Mouse (Mus musculus): ENCODE measurements around the gene Cited2. TPM values are rescaled to one million over a fixed set of nuclear protein-coding genes. Genes with fewer than 3 reads are reported as not detected.

Cited2 gene
- total RNA-seq (2021), result 100 to 1,000 TPM; 145 to 155 TPM
- long read RNA-seq, experiment 1, transcript Cited2-201 (2 exons, 1,979 nt), result major isoform, 104 of 142 reads
- long read RNA-seq, experiment 1, transcript Cited2-203 (1 exons, 2,411 nt), result minor isoform, 36 of 142 reads
- long read RNA-seq, experiment 1, partial matches to known transcripts, result 0 of 142 reads
- long read RNA-seq, experiment 1, other reads (novel, unspliced or antisense), result 2 of 142 reads
- long read RNA-seq, experiment 2, transcript Cited2-201 (2 exons, 1,979 nt), result major isoform, 108 of 188 reads
- long read RNA-seq, experiment 2, transcript Cited2-203 (1 exons, 2,411 nt), result minor isoform, 78 of 188 reads
- long read RNA-seq, experiment 2, partial matches to known transcripts, result 0 of 188 reads
- long read RNA-seq, experiment 2, other reads (novel, unspliced or antisense), result 2 of 188 reads

DNA sequence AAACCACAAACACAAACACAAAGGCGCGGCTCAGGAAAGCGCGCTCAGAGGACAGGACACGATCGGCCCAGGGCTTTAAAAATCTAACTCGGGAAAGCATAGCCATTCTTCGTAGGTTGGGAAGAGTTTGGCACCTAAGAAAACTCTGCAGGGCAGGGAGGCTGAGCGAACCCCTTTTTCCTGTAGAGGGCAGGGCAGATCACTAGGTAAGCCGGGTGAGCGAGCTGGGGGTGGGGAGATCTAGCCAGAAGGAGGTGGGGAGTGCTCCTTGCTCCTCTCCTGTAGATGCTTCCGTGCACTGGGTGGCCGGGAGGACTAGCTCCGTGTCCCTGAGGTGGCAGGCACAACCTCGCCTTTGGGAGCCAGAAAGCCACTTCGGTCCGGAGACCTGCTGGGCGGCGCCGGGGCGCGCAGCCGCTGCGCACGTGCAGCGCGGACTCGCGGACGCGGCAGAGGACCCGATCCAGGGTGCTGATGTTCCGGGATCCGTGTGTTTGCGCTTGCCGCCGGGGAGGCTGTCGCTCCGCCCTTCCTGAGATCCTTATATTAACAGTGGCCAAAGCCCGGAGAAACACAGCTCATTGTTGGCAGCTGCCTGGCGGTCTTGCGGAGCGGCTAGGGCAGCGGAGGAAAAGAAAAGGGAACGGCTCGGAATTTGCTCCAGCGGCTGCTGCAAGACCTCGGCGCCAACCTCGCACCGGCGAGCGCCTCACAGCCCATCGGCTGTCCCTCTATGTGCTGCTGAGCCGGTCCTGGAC, at the start of gene Cited2:
TSS of gene Cited2 (plus strand) at position 566 of the 758 bp plus-strand sequence.
- peak; percentile 96 for DNase-seq (ENCODE audit: low spot score in 2 of 2)

DNA sequence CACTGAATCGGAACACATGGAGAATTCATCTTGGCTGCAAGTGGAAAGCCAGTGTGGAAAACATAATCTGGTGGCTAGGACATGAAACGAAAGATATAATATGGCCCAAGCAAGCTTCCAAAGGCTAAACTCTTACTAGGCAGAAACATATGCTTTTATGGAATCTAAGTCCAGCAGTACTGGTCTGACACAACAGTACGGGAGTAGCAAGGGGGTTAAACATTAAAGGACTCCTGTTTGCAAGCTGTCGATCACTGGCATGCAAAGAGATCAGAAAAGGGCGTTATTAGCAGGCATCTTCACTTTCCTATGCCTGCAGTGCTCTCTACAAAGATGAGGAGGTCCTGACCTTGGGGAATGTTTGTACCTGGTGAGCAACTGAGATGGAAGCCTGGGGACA, 48.6 kb upstream of the Cited2 start:
- no peak for DNase-seq (ENCODE audit: low spot score in 2 of 2)

DNA sequence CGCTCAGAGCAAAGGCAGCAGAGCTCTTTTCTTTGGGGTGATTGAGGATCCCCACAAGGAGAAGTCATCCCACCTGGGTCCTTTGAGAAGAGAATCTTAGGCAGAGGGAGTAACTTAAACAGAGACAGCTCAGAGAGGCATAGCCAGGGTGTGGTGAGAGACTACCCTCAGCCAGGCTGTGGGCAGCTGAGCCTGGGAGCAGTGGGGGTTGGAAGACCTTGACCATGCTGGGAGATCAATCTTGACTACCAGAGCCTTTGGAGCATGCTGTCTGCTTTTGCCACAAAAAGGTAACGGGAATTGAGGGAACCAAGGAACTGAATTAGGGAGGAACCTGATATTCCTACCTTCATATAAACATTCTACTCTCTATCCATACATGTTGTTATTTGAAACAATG, 48.1 kb upstream of the Cited2 start:
- no peak for DNase-seq (ENCODE audit: low spot score in 2 of 2)

DNA sequence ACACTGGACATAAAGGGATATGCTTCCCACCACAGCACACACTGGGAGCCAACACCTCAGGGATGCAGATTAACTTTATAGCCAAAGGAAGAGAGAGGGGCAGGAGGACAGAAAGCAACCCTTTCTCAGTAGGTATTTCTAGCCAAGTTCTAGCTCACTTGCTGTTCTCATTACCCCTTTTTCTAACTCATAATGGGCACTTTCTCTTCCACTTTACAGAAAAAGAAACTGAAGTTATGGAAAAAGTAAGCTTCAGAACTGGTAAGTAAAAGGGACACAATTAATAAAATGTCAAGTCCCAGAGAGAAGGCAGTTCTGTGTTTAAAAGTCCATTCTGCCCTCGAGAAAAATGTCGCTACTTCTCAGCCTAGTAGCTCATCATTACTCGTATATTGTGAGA, 46.6 kb upstream of the Cited2 start:
- no peak for DNase-seq (ENCODE audit: low spot score in 2 of 2)

DNA sequence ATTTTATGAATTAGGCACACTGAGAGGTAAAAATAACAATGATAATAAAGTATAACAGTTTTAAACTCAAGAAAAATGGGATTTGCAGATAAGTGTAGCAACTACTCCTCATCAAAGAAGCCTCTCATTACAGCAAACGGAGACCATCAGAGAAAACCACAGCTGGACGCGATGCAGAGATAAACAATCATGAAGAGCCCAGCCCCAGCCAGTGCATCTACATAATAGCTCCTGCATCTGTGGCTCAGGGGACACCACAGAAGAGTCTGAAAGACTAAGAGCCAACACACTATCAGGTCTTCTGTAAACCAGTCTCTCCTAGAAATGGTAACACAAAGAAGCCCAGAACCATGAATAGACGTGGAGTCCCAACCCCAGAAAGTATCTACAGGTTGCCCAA, 45.7 kb upstream of the Cited2 start:
- no peak for DNase-seq (ENCODE audit: low spot score in 2 of 2)

DNA sequence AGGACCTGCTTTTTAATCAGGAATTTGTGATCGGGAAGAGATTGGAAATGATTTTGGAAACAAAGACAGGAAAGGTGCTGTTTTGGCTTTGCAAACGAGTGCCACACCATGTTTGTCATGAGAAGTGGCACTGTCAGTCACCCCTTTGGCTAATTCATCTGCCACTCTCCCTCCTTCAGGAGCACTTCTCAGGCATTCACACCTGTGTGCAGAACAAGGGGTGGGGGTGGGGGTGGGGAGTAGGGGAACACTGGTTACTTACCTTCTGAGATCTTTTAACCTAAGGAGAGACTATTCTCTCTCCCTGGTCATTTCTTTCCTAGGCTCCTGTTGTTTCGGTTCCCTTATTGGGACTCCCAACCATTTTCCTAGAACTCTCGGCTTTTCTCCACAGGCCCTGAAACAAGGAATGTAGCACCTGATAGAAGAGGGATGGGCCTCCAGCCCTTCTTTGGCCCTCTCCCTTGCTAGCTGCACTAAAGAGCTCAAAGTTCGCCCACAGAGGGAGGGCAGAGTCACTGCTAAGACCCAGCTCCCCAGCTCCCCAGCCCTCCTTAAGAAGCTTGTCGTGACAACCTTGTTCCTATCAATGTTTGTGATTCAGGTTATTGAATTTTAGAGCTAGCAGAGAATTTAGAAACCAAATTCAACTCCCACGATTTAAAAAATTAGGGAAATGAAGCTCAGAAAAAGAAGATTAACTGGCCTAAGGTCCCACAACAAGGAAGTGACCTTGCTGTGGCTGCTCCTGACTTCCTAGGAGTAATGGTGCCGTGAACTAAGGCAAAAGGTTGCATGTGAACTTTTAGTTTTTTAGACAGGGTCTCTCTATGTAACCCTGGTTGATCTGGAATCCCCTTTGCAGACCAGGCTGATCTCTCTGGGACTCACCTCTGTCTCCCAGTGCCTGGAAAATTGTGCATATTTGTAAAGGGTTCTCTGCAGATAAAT, 42.3 kb upstream of the Cited2 start:
- no peak for DNase-seq (ENCODE audit: low spot score in 2 of 2)

DNA sequence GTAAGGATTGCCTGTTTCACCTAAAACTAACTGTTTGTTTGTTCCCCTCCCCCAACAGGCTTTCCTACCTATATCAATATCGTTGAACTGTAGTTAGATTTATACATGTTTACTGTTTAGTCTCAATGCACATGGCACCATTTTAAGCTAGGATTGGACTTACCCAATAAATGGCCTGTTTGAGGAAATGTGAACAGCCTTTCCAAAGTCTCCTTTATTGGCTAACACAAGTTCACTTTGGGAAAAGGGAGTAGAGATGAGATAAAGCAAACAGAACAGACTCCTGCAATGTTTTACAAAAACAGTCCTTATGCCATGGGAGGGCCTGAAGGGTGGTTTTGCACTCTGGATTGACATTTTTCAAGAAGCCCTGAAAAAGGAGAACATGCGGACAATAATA, 41.6 kb upstream of the Cited2 start:
- no peak for DNase-seq (ENCODE audit: low spot score in 2 of 2)

DNA sequence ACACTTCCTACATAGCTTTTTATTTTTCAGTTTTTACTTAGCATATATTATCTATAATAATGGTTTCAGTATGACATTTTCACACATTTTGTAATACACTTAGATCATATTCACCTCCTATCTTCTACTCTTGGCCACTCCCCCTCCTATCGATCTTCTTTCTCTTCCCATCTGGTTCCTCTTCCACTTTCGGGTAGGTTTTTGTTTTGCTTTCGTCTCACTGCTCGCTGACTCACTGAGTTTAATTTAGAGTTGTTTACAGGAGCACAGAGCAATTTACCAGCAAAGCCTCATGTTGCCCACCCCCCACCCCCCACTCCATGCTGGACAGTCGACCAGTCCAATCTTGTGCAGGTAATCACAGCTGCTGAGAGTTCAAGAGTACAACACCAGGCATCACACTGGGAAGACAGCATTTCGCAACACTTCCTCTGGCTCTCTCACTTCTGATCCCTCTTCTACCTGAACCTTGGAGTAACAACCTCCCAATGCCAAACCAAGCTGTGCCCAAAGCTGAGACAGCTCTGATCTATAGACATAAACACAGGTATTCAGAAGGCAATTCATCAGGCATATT, 39.1 kb upstream of the Cited2 start:
- DNase-seq (ENCODE audit: low spot score in 2 of 2), result no peak

DNA sequence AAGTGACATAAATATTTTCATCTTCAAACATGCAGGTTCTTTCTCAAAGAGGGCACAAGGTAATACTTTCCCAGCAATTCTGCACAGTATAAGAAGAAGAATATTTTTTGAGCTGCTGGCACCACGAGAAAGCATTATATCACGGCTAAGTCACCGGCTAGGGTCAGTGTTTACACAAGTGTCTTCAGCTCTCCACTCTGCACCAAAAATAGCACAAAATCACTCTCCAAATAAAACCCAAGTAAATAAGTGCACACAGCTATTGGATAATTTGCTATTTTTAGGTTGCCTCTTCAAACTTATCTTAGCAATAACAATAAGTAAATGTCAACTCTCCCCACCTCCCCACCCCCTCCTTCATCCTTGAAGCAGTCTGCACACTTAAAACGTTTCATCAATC, 33.2 kb upstream of the Cited2 start:
- no peak for DNase-seq (ENCODE audit: low spot score in 2 of 2)

DNA sequence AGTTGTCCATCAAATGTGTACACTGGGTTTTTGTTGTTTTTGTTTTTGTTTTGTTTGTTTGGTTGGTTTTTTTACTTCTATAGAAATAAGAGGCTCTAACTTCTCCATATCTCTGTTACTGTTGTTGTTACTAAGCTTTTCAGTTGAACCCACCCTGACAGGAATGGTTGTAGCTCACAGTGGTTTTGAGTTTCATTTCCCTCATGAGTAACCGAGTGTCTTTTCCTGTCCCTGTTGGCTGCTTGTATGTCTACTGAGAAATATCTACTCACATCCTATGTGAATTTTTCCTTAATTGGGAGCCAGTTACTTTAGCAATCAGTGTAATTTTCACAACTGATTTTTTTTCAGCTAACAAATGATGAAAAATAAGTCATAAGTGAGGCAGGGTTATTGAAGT, 31.3 kb upstream of the Cited2 start:
- no peak for DNase-seq (ENCODE audit: low spot score in 2 of 2)

DNA sequence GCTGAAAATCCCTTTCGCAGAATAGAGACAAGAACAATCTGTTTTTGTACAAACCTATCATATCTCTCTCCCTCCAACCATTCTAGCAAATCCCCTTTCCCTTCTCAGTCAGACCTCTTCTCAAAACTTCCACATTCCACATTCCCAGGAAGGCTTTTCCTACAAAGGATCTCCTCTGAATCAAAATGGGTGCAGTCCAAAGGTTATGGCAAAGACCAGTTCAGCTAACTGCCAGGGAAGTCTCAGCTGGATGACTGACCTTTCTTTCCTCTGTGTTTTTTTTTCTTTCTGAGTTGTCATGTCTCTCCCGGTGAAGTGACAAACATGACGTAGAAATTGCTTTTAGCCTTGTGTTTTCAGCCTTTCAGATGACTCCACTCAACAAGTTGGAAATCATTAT, 27.2 kb upstream of the Cited2 start:
- no peak for DNase-seq (ENCODE audit: low spot score in 2 of 2)

DNA sequence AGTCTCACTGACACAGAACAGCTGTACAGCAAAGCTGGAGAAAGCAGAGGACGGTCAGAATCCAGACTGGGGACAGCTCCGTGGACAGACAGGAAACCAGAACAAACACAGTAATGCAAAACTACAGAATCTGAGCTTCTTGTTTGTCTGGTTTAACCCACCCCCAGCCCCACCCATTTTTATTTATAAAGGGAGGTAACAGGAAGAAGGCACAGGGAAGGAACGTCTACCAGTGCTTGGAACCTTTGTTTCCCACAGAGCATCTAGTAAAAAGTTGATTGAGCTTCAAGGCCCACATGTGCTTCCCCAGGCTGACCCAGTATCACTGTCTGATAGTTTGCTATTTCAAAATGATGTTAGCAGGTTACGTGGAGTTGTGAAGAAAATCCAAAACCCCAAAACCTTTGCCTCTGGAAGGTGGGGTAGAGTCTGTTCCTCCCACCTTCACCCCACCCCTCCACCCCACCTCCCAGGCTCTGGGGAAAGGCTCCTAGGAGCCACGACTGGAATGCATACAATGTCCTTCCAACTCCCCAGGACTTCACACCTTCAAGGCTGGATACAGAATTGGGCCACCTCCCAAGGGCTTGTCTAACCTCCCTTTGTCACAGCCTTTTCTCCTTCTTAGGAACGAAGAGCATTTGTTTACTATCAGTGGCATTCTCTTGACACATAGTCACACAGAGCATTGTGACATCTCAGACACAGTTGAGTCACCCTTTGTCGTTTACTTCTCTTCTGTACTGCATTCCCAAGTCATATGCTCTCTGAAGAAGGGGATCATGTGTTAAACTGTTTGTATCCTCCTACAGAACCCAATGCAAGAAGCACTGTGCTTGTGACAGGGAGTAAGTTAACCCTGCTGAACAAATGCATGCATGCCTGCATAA, 25.4 kb upstream of the Cited2 start:
- no peak for DNase-seq (ENCODE audit: low spot score in 2 of 2)

DNA sequence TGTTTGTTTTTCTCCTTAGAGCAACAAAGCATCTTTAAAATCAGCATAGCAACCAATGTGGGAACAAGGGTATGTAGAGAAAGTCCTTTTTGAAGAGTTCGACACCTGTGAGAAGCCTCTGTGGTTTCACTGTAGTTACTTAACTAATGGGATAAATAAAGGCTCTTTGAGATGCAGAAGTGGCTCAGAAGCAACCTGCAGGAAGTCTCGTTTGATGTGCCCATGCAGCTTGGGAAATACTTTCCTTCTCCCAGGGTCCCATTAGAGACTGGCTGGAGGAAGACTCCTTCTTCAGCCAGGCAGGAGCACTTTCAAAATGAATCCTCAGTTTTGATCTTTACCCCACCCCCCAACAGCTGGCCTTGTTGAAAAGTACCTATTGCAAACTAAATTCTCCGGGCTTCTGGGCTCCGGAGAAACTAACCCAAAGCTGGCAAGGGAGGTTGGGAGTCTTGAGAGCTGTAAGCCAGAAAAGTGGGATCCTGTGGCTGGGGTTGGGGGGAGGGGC, 17.5 kb upstream of the Cited2 start:
- DNase-seq (ENCODE audit: low spot score in 2 of 2), result no peak

DNA sequence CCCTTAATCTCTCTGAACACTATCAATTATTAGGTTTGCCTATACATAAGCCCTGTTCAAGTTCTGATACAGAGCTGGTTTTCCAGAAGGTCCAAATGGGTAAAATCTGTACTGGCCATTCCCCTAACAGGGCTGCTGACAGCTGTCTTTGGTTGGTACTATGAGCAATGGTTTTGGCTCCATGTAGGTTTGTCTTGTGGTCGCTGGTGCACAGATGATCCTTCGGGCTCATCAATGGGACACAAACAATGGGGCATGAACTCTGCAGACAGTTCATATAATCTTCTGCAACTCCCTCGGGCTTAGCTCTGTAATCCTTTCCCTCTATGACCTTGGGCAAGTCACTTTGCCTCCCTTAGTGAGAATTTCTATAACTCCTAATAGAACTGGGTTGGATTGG, 12.3 kb upstream of the Cited2 start:
- no peak for DNase-seq (ENCODE audit: low spot score in 2 of 2)

DNA sequence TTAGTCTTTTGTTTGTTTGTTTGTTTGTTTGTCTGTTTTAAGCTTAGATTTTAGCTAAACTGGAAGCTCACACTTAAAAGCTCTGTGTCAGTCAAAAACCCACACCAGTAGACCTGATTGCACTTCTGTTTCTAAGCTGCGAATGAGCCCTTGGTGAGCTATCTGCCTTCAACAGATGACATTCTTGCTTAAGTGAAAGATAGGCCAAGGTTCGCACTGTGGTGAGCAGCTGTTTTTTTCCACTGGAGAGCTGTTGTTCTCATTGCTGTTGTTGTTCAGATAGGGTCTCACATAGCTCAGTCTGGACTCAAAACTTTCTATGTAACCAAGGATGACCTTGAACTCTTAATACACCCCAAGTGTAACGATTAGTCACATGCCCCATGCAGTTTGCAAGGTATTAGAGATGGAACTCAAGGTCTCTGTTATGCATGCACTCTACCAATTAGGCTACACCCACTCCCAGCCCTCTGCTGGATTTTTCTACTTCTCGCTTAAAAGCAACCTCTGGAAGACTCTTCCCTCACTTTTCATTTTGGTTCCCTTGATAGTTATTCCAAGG, 3.9 kb upstream of the Cited2 start:
- DNase-seq (ENCODE audit: low spot score in 2 of 2), result no peak

DNA sequence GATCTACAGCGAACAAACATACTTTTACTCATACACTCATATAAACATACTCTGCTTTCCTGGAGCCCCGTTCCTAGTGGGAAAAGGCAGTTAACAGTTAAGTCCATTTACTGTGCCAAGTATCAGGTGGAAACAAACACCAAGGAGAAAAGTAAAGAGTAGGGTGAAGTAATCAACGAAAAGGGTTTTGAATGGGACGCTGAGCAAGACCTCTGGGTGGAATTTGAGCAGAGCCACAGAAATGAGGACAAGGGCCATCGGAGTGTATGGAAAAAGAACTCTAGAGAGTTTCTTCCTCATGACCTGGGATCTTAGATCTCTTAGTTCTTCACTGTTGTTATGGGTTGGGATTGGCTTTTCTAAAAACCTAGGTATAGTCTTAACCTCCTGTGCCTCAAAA, 3.4 kb upstream of the Cited2 start:
- no peak for DNase-seq (ENCODE audit: low spot score in 2 of 2)

DNA sequence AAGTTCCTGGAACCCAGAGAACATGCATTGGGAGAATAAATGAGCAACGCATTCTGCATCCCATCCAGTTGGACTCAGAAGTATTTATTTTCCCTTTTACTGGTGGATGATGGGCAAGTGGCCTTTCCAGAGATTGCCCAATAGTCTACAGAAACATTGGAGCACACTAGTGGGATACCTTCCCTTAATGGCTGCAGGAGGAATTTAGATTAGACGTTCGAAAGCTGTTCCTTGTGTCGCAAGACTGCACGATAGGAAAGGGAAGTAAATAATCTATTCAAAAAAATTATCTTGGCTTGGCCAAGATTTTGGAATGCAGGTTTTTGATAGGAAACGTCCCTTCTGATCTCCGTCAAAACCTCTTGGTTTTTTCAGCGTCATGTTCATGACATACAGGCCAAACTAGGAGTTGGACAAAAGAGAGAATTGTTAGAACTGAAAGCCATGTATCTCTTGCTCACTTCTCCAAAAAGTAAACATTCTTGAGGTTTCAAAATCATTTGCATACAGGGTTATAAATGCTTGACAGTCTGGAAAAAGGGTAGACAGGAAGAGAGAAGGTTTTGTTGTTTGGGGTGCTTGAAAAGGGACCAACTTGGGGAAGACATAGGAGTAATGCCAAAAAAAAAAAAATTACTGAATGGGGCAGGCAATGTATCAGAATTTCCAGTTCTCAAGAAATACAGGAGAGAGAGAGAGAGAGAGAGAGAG, 2.0 kb upstream of the Cited2 start:
- DNase-seq (ENCODE audit: low spot score in 2 of 2), result no peak

DNA sequence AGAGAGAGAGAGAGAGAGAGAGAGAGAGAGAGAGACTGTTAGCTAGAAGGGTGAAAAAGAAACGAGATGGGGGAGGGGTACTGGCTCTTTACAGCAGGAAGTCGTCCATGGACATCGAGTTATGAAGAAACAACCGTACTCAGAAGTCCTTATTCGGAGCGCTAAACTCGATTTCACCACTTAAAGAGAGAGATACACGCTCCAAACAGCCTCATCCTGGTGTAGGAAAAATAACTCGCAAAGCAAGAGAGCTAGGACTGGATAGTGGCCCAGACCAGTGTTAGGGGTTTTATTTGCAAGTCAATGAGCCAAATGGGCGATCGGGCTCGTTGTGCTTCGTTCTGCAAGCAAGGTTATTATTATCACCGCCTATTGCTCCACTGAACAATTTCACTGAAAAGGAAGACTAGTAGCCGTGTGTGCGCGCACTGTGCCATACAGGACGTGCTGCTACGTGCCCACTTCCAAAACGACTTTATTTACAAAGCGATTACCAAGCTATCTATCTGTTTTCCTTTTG, 1.4 kb upstream of the Cited2 start:
- peak in 1 of 2 experiments; percentile 14 for DNase-seq (ENCODE audit: low spot score in 2 of 2)

DNA sequence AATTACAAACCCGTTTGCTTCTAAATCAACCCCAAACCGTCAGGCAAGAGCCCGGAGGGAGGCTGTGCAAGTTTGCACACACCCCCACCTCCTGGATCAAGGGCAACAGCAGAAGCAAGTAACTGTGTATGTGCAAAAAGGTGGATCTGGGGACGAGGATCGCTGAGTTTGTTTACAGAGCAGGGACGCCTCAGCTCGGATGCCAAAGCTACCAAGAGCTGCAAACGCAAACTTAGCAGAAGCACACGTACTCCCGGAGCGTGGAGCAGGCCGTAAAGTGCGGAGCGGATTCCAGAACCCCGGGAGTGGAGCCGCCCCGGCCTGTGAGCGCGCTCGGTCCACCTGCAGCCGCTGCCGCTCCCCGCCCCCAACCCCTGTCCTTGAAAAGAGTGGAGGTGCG, 860 bp upstream of the Cited2 start:
- DNase-seq (ENCODE audit: low spot score in 2 of 2), result peak; percentile 81 to 83

Data from adrenal gland, postnatal 4 days (tissue).